Mouse (Mus musculus): ENCODE measurements around the gene Hs2st1.

The Hs2st1 gene

DNA sequence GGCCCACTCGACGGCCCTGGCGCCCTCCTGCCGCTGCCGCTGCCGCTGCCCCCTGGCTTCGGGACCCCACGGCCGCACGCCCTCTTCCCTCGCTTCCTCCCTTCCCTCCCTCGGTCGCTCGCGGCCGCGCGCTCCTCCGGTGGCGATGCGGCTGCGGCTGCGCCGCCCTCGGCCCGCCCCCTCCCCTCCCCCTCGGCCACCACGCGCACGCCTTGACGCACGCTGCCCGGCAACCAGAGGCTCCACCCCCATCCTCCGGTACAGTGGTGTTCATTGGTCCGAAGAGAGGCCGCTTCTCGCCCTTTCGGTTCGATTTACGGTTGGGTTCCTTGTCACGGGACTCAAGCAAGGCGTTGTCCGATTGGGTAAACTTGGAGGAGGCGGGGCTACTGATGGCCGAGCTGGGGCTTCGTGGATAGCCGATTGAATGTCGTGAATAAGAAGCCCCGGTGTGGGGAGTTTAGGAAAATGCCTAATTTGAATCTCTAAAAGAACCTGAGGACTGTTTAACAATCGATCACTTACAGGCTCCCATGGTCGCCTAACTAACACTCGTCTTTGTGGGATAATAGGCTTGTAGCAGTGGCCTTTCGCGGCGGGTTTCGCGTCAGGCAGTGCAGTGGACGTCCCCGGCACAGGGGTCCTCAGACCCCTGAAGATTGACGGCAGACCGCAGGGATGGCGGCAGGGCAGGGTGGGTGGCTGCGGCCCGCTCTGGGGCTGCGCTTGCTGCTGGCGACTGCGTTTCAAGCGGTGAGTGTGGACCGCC, at the start of gene Hs2st1, which contains the start of gene Selenof:
Gene Hs2st1 (minus strand): TSS at position 135 of the 769 bp plus-strand sequence.
Gene Selenof (plus strand): TSS at position 258 of the 769 bp plus-strand sequence.
- in situ Hi-C loops (cut with MboI; ENCODE audit: low pct_unique_long_range_greater_than_20kb in 1 of 2, low sequenced_read_pairs in 2 of 2, unreplicated experiment in 1 of 2) = no loop called here

DNA sequence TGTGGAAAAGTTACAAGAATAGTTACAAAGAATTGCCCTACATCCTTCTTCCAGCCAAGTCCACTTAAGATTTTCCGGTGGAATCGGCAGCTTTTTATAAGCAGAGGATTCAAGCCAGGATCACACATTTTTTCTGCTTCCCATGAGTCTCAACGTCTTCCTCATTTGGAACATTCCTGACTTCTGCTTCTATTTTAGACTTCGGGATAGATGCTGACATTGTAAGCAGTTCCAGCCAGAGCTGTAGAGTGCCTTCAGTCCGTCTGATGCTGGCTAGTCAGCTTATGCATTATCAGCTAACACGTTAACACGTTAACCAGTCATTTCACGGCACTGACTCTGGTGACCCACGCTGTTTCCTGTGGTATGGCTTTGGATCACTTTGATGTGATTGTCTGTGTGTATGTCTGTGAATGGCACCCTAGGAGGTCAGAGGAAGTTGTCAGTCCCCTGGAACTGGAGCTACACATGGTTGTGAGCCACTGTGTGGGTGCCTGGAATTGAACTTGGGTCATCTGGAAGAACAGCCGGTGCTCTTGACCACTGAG, 47.7 kb upstream of the Hs2st1 start:
- in situ Hi-C loops (cut with MboI; ENCODE audit: low pct_unique_long_range_greater_than_20kb in 1 of 2, low sequenced_read_pairs in 2 of 2, unreplicated experiment in 1 of 2) = loop anchor here in 1 of 2 experiments (10.0 to 25.0 kb wide), 2 partner anchors 123 to 495 kb away; partner anchors contain the start of gene Odf2l

DNA sequence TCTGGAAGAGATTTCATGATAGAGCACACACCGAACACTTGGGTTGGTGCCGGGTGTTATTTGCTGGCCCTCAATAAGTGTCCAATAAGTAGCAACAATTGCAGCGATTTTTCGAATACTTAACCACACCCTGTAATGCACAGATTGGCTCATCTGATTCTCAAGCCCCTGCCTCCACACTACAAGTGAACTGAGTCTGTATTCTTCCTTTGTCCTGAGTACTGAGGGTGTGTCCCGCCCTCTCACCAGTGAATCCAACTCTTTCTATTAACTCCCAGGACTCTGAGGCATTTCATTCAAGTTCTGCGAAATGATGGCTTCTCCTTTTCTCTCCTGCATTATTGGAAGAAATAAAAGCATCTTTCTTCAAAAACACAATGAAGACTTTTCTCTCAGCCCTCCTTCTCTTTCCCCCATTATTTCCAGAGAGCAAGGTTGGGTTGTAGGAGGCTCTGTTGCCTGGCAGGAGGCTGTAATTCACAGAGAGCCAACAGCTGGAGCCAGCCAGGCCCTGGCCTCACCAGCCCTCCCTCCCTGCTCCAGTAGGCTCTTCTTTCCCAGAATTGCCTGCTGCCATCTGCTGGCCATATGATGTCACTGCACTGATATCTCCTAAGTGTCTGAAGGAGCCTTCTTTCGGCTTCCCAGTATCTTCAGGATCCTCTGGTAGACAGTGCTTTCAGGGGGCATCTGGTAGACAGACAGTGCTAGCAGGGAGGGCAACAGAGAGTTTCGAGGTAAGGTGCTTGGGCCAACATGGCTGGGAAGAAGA, 46.9 kb upstream of the Hs2st1 start:
- in situ Hi-C loops (cut with MboI; ENCODE audit: low pct_unique_long_range_greater_than_20kb in 1 of 2, low sequenced_read_pairs in 2 of 2, unreplicated experiment in 1 of 2) = loop anchor here in 1 of 2 experiments (10.0 to 25.0 kb wide), 2 partner anchors 122 to 495 kb away; partner anchors contain the start of gene Odf2l

DNA sequence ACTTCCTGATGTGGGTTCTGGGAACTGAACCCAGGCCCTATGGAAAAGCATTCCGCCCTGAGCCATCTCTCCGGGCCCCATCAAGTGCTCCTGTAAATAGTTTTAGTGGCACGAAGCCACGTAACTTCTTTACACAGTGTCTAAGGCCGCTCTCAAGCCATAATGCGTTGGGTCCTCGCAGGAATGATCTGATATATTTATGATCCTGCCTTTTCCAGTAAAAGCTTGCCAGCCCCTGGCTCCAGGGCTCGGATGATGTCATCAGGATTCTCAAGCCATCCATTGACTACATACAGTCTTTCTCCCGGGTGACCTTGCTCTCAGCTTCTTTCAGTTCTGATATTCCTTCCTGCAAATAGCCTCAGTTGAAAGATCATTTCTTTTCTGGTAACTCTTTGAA, 45.5 kb upstream of the Hs2st1 start:
- in situ Hi-C loops (cut with MboI; ENCODE audit: low pct_unique_long_range_greater_than_20kb in 1 of 2, low sequenced_read_pairs in 2 of 2, unreplicated experiment in 1 of 2) = loop anchor here in 1 of 2 experiments (10.0 to 25.0 kb wide), 2 partner anchors 121 to 497 kb away; partner anchors contain the start of gene Odf2l

DNA sequence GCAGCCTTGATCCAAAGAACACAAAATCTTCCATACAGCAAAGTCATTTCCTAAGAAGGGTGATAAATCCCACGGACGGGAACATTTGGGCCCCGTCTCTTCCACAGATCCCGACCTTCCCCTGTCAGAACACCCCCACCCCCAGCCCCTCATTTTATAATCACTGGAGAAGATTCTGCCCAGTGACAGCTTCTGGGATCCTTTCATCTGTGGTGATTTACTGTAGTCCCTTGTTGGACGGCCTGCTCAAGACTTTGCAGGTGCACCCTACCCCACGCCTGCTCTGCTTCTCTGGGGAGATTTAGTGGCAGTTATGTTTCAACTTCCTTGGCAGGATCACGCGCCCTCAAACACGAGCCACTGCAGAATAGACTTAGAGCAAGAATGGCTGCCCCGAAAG, 44.7 kb upstream of the Hs2st1 start:
- in situ Hi-C loops (cut with MboI; ENCODE audit: low pct_unique_long_range_greater_than_20kb in 1 of 2, low sequenced_read_pairs in 2 of 2, unreplicated experiment in 1 of 2) = loop anchor here in 1 of 2 experiments (10.0 to 25.0 kb wide), 2 partner anchors 120 to 498 kb away; partner anchors contain the start of gene Odf2l

DNA sequence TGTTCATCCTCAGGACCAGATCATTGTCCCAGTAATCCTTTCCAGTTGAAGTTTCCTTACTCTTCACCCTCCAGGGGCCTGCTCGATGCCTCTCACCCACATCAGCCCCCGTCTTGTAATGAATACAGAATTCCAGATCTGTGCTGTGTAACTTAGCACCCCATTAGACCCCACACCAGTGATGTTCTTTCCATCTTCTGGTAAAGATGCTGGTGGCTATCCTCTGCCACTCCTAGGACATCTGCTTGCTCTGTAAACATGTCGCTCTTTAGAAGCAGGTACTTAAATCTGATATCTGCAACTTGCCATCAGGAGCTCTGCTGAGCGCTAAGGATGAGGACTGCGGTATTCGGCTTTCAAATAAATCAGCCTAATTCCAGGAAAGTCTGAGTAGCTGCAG, 44.3 kb upstream of the Hs2st1 start:
- in situ Hi-C loops (cut with MboI; ENCODE audit: low pct_unique_long_range_greater_than_20kb in 1 of 2, low sequenced_read_pairs in 2 of 2, unreplicated experiment in 1 of 2) = loop anchor here in 1 of 2 experiments (10.0 to 25.0 kb wide), 2 partner anchors 119 to 498 kb away; partner anchors contain the start of gene Odf2l

DNA sequence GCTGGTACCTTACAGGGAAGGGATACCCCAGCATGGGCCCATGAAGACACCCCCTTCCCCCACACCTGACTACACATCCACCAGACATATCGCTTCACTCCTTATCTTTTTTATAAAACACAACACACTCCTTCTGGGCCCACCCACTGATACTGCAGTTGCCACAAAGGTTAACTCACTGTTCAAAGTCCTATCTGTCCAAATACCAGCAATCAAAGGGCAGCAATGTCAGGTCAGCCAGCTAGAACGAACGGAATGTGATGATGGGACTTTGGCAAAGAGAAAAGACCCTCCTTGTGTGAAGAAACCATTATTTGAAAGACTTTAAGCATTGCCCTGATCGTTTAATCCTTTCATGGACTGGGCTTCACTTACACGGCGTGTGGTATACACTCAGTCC, 42.4 kb upstream of the Hs2st1 start:
- in situ Hi-C loops (cut with MboI; ENCODE audit: low pct_unique_long_range_greater_than_20kb in 1 of 2, low sequenced_read_pairs in 2 of 2, unreplicated experiment in 1 of 2) = loop anchor here in 1 of 2 experiments (10.0 to 25.0 kb wide), 2 partner anchors 118 to 500 kb away; partner anchors contain the start of gene Odf2l

DNA sequence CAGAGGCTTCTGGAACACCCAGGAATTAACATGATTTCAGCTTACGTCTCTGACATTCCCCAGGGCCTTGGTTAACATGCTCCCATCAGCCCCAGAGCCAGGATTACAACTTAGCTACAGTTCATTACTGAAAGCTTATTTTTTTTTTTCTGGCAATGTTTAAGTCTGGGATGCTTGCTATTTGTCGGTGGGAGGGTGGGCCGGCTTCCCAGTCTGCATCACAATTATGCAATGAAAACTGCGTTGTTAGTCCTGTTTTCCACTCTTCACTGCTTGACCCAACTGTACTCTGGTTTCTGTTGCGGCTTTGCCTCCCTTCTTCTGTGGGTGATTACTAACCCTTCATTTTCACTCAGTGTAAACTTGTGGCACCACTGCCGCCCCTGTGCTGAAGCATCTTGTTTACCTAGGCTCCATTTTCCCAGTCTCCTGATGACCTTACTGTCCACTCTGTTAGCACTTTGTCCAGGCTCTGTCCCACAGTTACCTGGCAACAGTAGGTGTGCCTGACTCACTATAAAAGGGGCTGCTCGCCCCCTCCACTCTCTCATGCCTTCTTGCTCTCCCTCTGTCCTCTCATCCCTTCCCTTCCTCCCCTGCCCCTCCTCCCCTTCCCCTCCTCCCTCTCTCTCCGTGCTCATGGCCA, 41.8 kb upstream of the Hs2st1 start:
- in situ Hi-C loops (cut with MboI; ENCODE audit: low pct_unique_long_range_greater_than_20kb in 1 of 2, low sequenced_read_pairs in 2 of 2, unreplicated experiment in 1 of 2) = loop anchor here in 1 of 2 experiments (10.0 to 25.0 kb wide), 2 partner anchors 117 to 501 kb away; partner anchors contain the start of gene Odf2l

DNA sequence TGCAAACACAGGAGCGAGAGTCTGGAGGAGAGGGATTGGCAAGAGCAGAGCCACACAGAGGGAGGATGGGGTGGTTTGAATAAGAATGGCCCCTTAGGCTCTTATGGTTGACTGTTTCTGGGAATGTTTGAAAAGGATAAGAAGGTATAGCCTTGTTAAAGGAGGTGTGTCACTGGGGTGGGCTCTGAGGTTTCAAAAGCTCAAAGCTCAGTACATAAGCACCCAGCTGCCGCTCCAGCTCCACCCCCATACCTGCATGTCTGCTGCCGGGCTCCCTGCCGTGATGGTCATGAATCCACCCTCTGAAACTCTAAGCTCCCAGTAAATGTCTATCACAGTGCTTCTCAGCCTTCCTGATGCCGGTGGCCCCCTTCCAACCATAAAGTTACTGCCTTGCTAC, 40.8 kb upstream of the Hs2st1 start:
- in situ Hi-C loops (cut with MboI; ENCODE audit: low pct_unique_long_range_greater_than_20kb in 1 of 2, low sequenced_read_pairs in 2 of 2, unreplicated experiment in 1 of 2) = loop anchor here in 1 of 2 experiments (10.0 to 25.0 kb wide), 2 partner anchors 116 to 502 kb away; partner anchors contain the start of gene Odf2l

DNA sequence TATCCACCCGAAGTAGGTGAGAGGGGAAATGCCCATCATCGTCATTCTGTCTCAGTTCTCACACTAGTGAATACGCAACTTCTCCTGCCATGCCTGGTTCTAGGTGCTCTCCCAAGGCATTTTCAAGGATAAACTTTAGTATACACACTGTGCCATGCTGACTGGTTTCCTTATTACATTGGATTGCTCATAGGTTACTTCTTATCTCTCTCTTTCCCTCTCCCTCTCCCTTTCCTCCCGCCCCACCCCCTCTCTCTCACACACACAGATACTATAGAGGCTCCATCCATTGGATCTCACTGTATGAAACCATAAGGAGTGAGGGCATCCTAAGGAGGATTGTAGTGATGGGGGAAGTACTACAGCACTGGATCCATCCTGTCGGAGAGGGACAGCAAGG, 38.1 kb upstream of the Hs2st1 start:
- in situ Hi-C loops (cut with MboI; ENCODE audit: low pct_unique_long_range_greater_than_20kb in 1 of 2, low sequenced_read_pairs in 2 of 2, unreplicated experiment in 1 of 2) = loop anchor here in 1 of 2 experiments (25.0 kb wide), 1 partner anchor 504 kb away; the partner anchor contains the start of gene Odf2l

DNA sequence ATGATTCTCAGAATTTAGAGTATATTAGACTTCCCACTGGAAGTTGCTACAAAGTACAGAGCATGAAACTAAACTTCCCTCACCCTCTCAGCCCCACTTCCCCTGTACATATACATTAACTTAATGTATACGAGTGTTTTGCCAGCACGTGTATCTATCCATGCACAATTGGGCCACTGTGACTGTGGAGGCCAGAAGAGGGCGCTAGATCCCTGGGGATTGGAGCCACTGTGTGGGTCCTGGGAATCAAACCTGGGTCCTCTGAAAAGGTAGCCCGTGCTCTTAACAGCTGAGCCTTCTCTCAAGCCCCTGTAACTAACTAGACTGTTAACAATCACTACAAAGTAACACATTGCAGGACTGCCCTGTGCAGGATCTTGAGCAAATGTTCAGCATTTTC, 36.5 kb upstream of the Hs2st1 start:
- in situ Hi-C loops (cut with MboI; ENCODE audit: low pct_unique_long_range_greater_than_20kb in 1 of 2, low sequenced_read_pairs in 2 of 2, unreplicated experiment in 1 of 2) = loop anchor here in 1 of 2 experiments (25.0 kb wide), 1 partner anchor 506 kb away; the partner anchor contains the start of gene Odf2l

DNA sequence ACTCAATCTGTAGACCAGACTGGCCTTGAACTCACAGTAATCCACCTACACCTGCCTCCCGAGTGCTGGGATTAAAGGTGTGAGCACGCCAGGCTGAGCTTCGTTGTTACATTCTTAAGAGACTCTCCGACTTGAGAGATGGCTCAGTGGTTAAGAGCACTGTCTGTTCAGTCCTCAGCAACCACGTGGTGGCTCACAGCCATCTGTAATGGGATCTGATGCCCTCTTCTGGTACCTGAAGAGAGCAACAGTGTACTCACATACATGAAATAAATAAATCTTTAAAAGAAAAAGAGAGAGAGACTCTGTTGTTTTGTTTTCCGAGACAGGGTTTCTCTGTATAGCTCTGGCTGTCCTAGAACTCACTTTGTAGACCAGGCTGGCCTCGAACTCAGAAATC, 35.8 kb upstream of the Hs2st1 start:
- in situ Hi-C loops (cut with MboI; ENCODE audit: low pct_unique_long_range_greater_than_20kb in 1 of 2, low sequenced_read_pairs in 2 of 2, unreplicated experiment in 1 of 2) = loop anchor here in 1 of 2 experiments (25.0 kb wide), 1 partner anchor 506 kb away; the partner anchor contains the start of gene Odf2l

DNA sequence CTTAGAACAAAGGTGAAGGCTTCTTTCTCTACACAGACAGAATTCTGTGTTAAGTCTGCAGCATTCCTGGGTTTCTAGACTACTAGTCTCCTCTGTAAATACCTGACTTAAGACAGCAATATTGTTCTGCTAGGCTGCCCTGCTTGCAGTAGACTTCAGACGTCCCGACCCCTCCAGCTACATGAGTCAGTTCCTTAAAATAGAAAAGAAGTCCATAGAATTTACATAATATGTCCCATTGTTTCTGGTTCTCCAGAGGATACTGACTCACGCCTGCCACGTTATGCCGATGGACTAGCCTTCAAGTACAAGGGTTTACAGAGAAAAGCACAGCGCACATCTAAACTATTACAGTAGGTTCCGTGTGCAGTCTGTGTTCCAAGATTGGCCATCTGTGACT, 34.2 kb upstream of the Hs2st1 start:
- in situ Hi-C loops (cut with MboI; ENCODE audit: low pct_unique_long_range_greater_than_20kb in 1 of 2, low sequenced_read_pairs in 2 of 2, unreplicated experiment in 1 of 2) = loop anchor here in 1 of 2 experiments (25.0 kb wide), 1 partner anchor 508 kb away; the partner anchor contains the start of gene Odf2l

DNA sequence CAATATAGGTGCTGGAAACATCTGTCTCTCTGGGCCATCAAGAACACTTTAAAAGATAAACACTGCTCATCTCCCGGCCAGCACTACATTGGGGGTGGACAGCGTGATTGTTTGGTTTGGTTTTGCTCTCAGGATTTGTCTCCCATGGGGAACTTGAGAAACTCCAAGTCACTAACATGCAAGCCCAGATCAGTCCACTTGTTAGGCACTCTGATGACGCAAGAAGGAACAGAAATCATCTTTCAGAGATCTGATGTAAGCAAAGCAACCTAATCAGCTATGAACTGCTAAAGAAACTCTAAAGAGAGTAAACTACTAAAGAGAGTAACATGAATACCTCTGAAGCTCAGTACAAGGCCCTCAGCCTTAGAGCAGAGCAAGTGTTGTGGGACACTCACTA, 33.6 kb upstream of the Hs2st1 start:
- in situ Hi-C loops (cut with MboI; ENCODE audit: low pct_unique_long_range_greater_than_20kb in 1 of 2, low sequenced_read_pairs in 2 of 2, unreplicated experiment in 1 of 2) = loop anchor here in 1 of 2 experiments (25.0 kb wide), 1 partner anchor 509 kb away; the partner anchor contains the start of gene Odf2l

DNA sequence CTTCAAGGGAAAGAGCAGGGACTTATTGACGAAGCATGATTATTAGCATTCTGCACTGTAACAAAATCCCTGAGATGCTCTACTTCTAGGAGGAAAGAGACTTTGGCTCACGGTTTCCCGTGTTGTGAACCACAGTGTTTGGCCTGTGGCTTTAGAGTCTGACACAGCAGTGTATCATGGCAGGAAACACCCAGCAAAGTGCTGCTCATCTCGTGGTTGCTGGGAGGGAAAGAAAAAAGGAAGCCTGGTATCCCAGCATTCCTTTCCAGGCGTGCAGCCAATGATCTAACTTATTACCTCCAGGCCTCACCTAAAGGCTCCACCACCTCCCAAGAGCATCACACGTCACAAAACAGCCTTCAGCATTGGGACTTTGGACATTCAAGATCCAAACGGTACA, 32.8 kb upstream of the Hs2st1 start:
- in situ Hi-C loops (cut with MboI; ENCODE audit: low pct_unique_long_range_greater_than_20kb in 1 of 2, low sequenced_read_pairs in 2 of 2, unreplicated experiment in 1 of 2) = loop anchor here in 1 of 2 experiments (25.0 kb wide), 1 partner anchor 509 kb away; the partner anchor contains the start of gene Odf2l

DNA sequence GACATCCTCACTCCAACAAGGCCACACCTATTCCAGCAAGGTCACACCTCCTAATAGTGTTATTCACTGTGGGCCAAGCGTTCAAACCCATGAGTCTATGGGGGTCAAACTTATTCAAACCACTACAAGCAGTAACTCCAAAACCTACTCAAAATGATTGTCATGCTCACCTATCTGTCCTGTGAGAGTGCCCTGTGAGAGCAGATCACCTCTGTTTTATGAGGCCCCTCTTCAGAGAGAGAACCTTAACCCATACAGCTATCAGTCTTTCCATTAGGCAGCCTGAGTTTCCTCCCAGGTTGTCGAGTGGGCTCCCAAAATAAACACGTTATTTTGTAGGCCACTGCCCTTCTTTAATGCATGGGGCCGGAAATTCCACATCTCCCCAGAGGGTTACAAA, 32.4 kb upstream of the Hs2st1 start:
- in situ Hi-C loops (cut with MboI; ENCODE audit: low pct_unique_long_range_greater_than_20kb in 1 of 2, low sequenced_read_pairs in 2 of 2, unreplicated experiment in 1 of 2) = loop anchor here in 1 of 2 experiments (25.0 kb wide), 1 partner anchor 510 kb away; the partner anchor contains the start of gene Odf2l

DNA sequence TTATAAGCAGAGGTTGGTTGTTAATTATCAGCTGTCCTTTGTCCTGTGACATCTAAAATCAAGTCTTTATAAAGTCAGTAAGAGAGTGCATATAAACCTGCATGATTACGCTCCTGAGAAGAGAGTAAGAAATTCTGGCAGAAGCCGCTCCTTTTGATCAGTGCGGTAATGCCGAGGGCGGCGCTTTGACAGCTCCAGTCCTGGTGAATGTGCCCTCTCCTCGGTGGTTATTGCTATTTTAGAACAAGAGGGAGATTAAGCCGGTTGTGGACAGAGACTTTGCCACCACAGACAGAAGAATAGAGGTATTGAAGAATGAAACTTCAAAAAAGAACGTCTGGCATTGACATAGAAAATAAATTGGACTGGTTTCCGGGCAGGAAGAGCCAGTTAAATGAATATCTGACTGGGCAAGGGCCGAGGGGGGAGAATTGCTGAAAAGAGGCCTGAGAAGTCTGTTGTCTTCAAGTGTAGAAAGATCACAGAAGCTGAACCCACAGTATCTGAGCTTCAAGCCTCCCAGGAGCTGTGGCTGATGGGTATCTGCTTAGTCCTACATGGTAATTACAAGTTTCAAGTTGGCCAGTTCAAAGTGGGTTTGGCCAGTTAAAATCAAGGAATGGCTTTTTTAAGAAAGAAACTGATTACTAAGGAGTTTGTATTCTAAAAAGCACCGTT, 27.9 kb upstream of the Hs2st1 start:
- in situ Hi-C loops (cut with MboI; ENCODE audit: low pct_unique_long_range_greater_than_20kb in 1 of 2, low sequenced_read_pairs in 2 of 2, unreplicated experiment in 1 of 2) = no loop called here
